Mouse (Mus musculus) splenic B cell, adult 2 months (primary cell): ENCODE results near the gene Srpk2.
A peak's percentile ranks its signal among the peaks of the same experiment; 100 is the strongest.
"Not testable (repeated sequence)": the region's sequence is repeated elsewhere in the genome, so short reads cannot be mapped to it uniquely, and the experiment has no call there.

Experiments
- DNase-seq: peaks from one replicate; pipeline ENCODE4 v3.0.0-alpha.2; 2011; ENCODE audit warnings: low read depth, low spot score
- H3K27me3 ChIP-seq: 2 replicates; pipeline ENCODE4 v1.6.1; 2012; ENCODE audit warnings: mild to moderate bottlenecking, low read length, moderate library complexity, mixed read lengths; ENCODE audit not compliant: control insufficient read depth, poor library complexity, insufficient read depth, severe bottlenecking
- H3K36me3 ChIP-seq: 2 replicates; pipeline ENCODE4 v1.6.1; 2012; ENCODE audit warnings: mild to moderate bottlenecking, low read length, moderate library complexity, mixed read lengths; ENCODE audit not compliant: control insufficient read depth, poor library complexity, insufficient read depth, severe bottlenecking

The Srpk2 gene

DNA sequence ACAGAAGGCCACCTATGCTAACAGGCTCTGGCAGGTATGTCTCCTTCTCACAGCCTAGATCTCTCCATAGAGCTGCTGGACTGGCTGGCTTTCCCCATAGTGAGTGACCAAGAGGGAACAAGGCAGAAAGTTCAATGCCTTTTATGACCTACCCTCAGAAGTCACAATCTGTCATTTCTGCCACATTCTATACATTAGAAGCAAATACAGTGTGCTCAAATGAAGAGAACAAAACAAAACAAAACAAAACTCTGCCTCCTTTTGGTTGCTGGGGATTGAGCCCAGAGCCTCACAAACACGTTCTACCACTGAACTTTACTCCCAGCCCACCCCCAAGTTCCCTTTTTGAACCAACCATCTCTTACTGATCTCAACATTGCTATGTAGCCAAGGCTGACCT, at the start of gene Srpk2:
Gene Srpk2 (minus strand): TSS at position 101 of the 400 bp plus-strand sequence.
- H3K36me3 ChIP-seq, result no peaks in the 10 kb centered on the region; the same call in 1 of the 2 replicates
- no peaks in the 10 kb centered on the region for H3K27me3 ChIP-seq
- DNase-seq, result no peak

DNA sequence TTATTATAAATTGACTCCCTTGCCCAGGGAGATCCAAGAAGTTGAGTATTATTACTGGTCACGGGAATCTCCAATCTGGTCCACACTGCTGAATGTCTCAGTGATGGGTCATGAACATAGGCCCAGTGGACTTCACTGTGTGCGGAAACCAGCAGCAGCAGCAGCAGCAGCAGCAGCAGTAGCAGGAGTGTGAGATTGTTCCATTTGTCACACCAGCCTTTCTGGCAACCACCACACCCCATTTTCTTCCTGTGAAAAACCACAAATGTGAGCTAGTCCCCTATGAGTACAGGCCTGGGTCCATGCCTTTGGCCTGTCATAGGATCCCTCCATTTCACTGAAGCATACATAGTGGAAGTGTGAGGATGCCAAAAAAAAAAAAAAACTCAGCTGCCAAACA, 37.5 kb upstream of the Srpk2 start:
- DNase-seq, result no peak
- Histone ChIP-seq H3K27me3 (no peaks in the 10 kb centered on the region), H3K36me3 (0 out of 2 replicates have a peak, but pooled peaks cover 2% of the 10 kb centered on the region)

- Histone ChIP-seq H3K27me3 (no peaks in the 10 kb centered on the region), H3K36me3 (0 out of 2 replicates have a peak, but pooled peaks cover 2% of the 10 kb centered on the region)
- peak; percentile 51 for DNase-seq
Observed at GRCm38 (mm10) chr5:23718881-23719328, 34.5 kb upstream of the Srpk2 start.

GRCm38 (mm10) chr5:23718182-23718534, 33.7 kb upstream of the Srpk2 start:
- Histone ChIP-seq H3K27me3 (no peaks in the 10 kb centered on the region), H3K36me3 (0 out of 2 replicates have a peak, but pooled peaks cover 2% of the 10 kb centered on the region)
- DNase-seq, result no peak

DNA sequence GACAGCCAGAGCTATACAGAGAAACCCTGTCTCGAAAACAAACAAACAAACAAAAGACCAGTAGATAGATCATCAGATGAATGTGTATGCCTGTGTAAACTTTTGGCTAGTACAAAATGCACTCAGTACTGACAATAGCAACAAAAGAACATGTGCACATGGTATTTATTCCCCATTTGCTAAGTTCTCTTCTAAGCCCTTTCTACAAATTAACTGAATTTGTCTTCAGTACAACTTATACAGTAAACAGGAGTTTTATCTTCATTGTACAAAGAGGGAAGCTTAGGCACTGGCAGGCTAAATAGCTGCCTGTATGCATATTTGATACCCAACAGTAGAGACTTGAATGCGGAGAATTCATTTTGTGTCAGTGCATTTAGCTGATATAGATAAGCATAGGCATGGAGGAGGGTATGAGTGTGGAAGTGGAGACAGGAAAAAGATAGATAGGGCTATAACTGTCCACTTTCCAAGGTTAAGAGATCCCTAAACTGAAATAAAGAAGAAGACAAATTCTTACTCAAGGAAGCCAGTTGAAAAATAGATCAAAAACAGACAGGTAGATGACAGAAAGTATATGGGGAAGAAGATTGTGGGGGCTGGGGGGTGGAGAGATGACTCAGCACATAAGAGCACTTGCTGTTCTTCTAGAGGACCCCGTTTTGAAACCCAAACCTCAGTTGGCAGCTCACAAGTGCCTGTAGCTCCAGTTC, 33.2 kb upstream of the Srpk2 start:
- no peak for DNase-seq
- H3K36me3 ChIP-seq, result 0 out of 2 replicates have a peak, but pooled peaks cover 2% of the 10 kb centered on the region
- no peaks in the 10 kb centered on the region for H3K27me3 ChIP-seq

DNA sequence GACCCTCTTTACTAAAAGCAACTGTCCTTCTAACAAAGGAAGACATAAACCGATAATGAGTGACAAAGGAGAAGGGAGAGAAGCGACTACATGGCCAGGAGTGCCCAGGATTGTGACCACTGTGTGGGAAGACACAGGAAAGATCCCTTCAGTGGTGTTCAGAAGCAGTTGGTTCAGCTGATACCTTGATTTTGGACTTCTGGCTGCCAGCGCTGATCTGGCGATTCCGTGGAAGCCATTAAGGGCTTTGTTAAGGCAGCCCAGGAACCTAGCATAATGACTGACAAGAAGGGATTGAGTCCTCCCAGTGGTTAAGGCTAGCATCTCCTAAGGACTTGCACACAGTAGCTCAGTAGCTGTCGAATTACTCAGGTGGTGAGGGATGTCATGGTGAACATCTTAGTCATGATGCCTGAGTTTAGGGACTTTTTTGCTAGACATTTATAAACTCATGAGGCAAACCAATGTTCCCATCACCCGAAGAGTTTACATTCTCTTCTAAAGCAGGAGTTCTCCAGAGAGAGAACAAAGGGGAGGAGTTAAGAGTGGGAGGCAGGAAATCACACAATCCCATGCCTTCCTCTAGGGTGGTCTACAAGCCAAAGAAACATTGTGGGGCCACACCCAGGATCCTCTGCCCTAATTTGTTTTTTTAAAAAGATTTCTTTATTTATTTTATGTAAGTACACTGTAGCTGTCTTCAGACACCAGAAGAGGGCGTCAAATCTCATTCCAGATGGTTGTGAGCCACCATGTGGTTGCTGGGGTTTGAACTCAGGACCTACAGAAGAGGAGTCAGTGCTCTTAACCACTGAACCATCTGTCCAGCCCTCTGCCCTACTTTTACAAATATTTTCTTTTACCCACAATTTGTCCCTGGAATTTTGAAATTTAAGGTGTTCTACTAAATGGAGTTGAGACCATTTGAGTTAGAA, 29.3 kb upstream of the Srpk2 start:
- peak; percentile 20 for DNase-seq
- Histone ChIP-seq H3K36me3 (peaks cover 6% of the 10 kb centered on the region), H3K27me3 (no peaks in the 10 kb centered on the region)

GRCm38 (mm10) chr5:23712130-23713001, 27.9 kb upstream of the Srpk2 start:
- H3K36me3 ChIP-seq, result peaks cover 4% of the 10 kb centered on the region
- peak; percentile 67 for DNase-seq
- H3K27me3 ChIP-seq, result no peaks in the 10 kb centered on the region

DNA sequence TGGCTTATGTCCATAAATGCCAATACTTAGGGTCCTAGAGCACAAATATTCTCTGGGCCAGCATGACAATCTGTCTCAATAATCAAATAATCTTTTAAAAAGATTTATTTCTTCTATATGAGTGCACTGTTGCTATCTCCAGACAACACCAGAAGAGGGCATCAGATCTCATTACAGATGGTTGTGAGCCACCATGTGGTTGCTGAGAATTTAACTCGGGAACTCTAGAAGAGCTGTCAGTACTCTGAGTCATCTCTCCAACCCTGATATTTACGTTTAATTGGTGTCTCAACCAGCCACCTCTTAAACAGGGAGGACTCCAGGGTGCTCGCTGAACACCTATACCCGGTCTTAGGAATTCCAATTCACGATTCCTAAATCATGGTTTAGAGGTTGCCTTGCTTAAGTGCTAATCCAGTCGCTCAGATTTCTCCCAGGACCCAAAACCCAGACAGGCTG, 27.3 kb upstream of the Srpk2 start:
- DNase-seq, result peak; percentile 18
- not testable (repeated sequence) for H3K36me3 ChIP-seq, H3K27me3 ChIP-seq

- H3K27me3 ChIP-seq, result no peaks in the 10 kb centered on the region
- H3K36me3 ChIP-seq, result peaks cover 7% of the 10 kb centered on the region
- no peak for DNase-seq
Observed at GRCm38 (mm10) chr5:23711244-23711643, 26.8 kb upstream of the Srpk2 start.

- no peaks in the 10 kb centered on the region for H3K27me3 ChIP-seq
- peaks cover 7% of the 10 kb centered on the region for H3K36me3 ChIP-seq
- DNase-seq, result no peak
Observed at GRCm38 (mm10) chr5:23709661-23710060, 25.2 kb upstream of the Srpk2 start.

- H3K36me3 ChIP-seq, result peaks cover 15% of the 10 kb centered on the region
- H3K27me3 ChIP-seq, result not testable (repeated sequence)
Observed at GRCm38 (mm10) chr5:23706601-23707597, 22.5 kb upstream of the Srpk2 start.

DNA sequence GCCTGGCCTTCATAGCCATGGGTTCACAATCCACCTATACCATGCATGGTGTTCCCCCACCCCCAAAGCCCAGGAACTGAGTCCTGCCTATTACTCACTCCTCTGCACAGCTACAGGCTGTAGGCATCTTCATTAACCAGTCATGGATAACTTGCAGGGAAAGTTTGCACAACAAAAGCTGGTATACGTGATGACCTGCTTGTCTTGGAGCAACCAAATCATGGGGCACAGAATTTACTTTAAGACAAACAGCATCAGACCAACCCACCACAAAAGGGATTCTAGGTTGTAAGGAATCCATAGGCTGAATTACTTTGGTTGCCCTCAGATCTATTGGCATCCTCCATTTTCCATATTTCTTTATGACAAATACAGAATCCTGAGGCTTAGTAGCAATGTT, 13.0 kb upstream of the Srpk2 start:
- DNase-seq, result no peak
- no peaks in the 10 kb centered on the region for H3K36me3 ChIP-seq

More at GRCm38 (mm10) chr5:23706601-23707597, 22.5 kb upstream of the Srpk2 start:
- not testable (repeated sequence) for DNase-seq

DNA sequence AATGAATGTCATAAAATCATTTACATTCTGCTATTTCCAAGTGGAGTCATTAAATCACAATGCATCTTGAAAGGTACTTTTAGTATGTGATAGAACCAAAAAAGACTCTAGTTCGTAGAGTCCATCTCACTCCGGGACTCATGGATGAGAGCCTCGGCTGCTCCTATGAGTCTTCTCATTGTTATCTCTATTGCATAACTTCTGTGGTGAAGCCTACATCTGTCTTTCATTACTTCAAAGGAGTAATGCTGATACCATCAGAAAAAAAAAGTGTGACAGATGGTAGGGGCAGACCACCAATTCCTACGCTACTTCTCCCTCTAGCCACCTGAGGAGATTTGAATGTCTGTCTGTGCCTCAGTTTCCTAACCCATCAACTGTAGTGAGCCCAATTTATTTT, 986 bp downstream of the Srpk2 start:
- Histone ChIP-seq H3K27me3 (no peaks in the 10 kb centered on the region), H3K36me3 (no peaks in the 10 kb centered on the region)
- DNase-seq, result no peak

More for the DNA sequence above, 13.0 kb upstream of the Srpk2 start:
- no peaks in the 10 kb centered on the region for H3K27me3 ChIP-seq
